Mouse (Mus musculus): ENCODE measurements around the gene Hyal1. TPM values are rescaled to one million over a fixed set of nuclear protein-coding genes. Genes with fewer than 3 reads are reported as not detected.

The Hyal1 gene
- polyA plus RNA-seq, 1 experiment: 3.7 TPM

DNA sequence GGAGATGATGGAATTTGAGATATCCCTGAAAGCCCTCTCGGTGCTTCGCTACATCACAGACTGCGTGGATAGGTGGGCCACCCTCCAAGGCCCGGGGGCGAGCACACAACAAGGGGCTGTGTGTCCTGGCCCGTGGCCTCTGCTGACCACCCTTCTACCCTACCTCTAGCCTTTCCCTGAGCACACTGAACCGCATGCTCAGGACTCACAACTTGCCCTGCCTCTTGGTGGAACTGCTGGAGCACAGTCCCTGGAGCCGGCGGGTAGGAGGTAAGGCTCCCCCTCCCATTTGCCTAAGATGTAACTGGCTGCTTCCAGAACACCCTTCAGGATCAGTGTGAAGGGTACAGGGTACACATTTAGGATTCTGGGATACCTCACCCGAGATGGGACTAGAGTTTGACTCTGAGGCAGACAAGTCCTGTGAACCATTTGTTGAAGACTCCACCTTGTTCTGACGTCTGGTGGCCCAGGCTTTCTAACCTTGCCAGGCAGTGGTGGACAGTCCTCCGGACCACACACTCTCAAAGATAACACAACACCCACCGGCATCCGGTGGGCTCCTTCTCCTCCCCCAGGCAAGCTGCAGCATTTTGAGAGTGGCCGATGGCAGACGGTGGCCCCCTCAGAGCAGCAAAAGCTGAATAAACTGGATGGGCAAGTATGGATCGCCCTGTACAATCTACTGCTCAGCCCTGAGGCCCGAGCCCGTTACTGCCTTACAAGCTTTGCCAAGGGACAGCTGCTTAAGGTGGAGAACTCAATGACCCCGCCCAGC, 27.2 kb upstream of the Hyal1 start:
- Histone ChIP-seq H3K27ac (ENCODE audit: insufficient read depth, low read length) (no peak overlapping the region), H3K4me3 (ENCODE audit: extremely low read depth, insufficient read depth, insufficient read length) (no peak overlapping the region), H3K27me3 (ENCODE audit: control insufficient read depth, insufficient read depth, low read length) (no peaks in the 10 kb centered on the region), H3K36me3 (ENCODE audit: control insufficient read depth, insufficient read depth, low read length) (peaks cover 3% of the 10 kb centered on the region; the same call in 1 of the 2 replicates), H3K4me1 (ENCODE audit: control insufficient read depth, insufficient read depth, insufficient read length) (peaks cover 33% of the 10 kb centered on the region)
- WGBS: 96% methylated on average over 20 of the region's 20 CpGs
- DNase-seq (ENCODE audit: low read depth in 1 of 2, low spot score in 2 of 2): no peak
- TF ChIP-seq CTCF (IDR thresholded peaks at IDR 0.05; ENCODE audit: extremely low read depth, insufficient read depth, insufficient read length, insufficient replicate concordance): no peak
- no peak for TF ChIP-seq POLR2A (IDR thresholded peaks at IDR 0.05; ENCODE audit: low read depth, low read length)

DNA sequence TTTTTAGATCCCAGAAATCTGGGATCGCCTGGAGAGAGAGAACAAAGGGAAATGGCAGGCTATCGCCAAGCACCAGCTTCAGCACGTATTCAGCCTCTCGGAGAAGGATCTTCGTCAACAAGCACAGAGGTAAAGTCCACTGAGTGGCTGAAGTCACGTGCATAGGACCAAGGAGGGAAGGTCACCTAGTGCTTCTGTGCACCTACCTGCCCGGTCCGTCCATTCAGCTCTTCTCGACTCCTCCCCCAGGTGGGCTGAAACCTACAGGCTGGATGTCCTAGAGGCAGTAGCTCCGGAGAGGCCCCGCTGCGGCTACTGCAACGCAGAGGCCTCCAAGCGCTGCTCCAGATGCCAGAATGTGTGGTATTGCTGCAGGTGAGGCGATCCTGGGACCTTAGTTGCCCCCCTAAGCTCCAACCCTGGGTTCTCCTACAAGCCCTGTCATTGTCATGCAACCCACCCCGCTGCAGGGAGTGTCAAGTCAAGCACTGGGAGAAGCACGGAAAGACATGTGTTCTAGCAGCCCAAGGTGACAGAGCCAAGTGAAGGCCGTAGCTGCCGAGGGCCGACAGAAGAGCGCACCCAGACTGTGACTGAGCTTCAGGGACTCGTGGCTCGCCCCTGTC, 26.1 kb upstream of the Hyal1 start:
- H3K4me3 ChIP-seq (ENCODE audit: extremely low read depth, insufficient read depth, insufficient read length): no peak overlapping the region
- H3K36me3 ChIP-seq (ENCODE audit: control insufficient read depth, insufficient read depth, low read length): no peaks in the 10 kb centered on the region
- no peak for DNase-seq (ENCODE audit: low read depth in 1 of 2, low spot score in 2 of 2)
- H3K27me3 ChIP-seq (ENCODE audit: control insufficient read depth, insufficient read depth, low read length): no peaks in the 10 kb centered on the region
- TF ChIP-seq CTCF (IDR thresholded peaks at IDR 0.05; ENCODE audit: extremely low read depth, insufficient read depth, insufficient read length, insufficient replicate concordance) (no peak), POLR2A (IDR thresholded peaks at IDR 0.05; ENCODE audit: low read depth, low read length) (no peak)
- 64% methylated on average over 23 of the region's 23 CpGs for WGBS
- H3K27ac ChIP-seq (ENCODE audit: insufficient read depth, low read length): peak overlapping the region; percentile 62
- peaks cover 33% of the 10 kb centered on the region for H3K4me1 ChIP-seq (ENCODE audit: control insufficient read depth, insufficient read depth, insufficient read length)

DNA sequence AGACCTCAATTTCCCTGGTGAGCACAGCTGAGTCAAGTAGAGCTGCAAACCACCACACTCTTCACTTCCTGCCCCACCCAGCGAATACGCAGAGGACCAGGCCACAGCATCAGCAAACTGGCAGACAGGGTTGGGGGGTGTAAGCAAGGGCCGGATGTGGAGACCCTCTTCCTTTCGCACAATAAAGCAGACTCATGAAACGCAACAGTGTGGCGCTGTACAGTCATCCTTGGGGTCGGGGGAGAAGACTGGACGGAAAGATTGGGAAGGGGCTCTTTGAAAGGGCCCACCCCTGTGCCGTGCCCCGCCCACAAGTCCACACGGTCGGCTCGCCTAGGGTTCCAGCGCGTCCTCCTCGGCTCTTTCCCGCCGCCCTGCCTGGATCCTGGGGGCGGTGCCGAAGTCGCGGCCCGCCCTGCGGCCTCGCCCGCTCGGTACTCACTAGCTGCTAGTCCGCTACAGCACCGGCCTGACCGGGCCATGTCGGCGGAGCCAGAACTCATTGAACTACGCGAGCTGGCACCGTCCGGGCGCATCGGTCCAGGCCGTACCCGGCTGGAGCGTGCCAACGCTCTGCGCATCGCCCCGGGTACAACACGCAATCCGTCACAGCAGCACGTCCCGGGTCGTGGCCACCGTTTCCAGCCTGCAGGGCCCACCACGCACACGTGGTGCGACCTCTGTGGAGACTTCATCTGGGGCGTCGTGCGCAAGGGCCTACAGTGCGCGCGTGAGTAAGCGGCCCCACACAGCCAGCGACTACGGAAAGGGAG, 25.4 kb upstream of the Hyal1 start, which contains the start of gene Rassf1:
TSS of gene Rassf1 (plus strand) at position 439 of the 773 bp plus-strand sequence.
- H3K4me1 ChIP-seq (ENCODE audit: control insufficient read depth, insufficient read depth, insufficient read length): peaks cover 36% of the 10 kb centered on the region
- H3K4me3 ChIP-seq (ENCODE audit: extremely low read depth, insufficient read depth, insufficient read length): peak within 1 kb of the TSS; percentile 58
- WGBS: 4% methylated on average over 63 of the region's 63 CpGs
- no peaks in the 10 kb centered on the region for H3K36me3 ChIP-seq (ENCODE audit: control insufficient read depth, insufficient read depth, low read length)
- no peaks in the 10 kb centered on the region for H3K27me3 ChIP-seq (ENCODE audit: control insufficient read depth, insufficient read depth, low read length)
- DNase-seq (ENCODE audit: low read depth in 1 of 2, low spot score in 2 of 2): peak; percentile 73 to 74
- TF ChIP-seq POLR2A (IDR thresholded peaks at IDR 0.05; ENCODE audit: low read depth, low read length) (no peak), CTCF (IDR thresholded peaks at IDR 0.05; ENCODE audit: extremely low read depth, insufficient read depth, insufficient read length, insufficient replicate concordance) (no peak)
- peak within 1 kb of the TSS; percentile 80 for H3K27ac ChIP-seq (ENCODE audit: insufficient read depth, low read length)

DNA sequence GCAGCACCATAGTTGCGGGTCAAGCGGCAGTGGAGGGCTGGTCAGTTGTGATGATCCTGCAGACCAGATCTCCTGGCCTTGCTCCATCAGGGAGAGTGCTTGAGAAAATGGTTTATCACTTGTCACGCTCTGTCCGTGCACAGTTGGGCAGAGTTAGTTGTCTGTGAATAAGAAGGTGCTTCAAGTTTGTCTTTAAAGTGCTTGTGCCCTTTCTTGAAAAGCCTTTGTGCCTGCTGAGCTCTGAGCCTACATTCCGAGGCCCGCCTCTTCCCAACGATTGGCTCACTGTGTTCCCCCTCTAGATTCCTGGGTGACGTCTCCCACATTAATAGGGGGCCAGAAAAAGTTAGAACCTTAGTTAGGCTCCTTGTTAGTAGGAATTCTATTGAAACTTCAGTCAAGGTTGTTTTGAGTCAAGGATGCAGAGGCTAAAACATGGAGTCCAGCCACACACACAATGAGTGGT, 24.8 kb upstream of the Hyal1 start:
- Histone ChIP-seq H3K27ac (ENCODE audit: insufficient read depth, low read length) (peak overlapping the region; percentile 80), H3K36me3 (ENCODE audit: control insufficient read depth, insufficient read depth, low read length) (no peaks in the 10 kb centered on the region), H3K27me3 (ENCODE audit: control insufficient read depth, insufficient read depth, low read length) (no peaks in the 10 kb centered on the region), H3K4me1 (ENCODE audit: control insufficient read depth, insufficient read depth, insufficient read length) (peaks cover 38% of the 10 kb centered on the region), H3K4me3 (ENCODE audit: extremely low read depth, insufficient read depth, insufficient read length) (peak overlapping the region; percentile 58; the same call in 1 of the 2 replicates)
- no peak for DNase-seq (ENCODE audit: low read depth in 1 of 2, low spot score in 2 of 2)
- WGBS: 53% methylated on average over 8 of the region's 8 CpGs
- TF ChIP-seq CTCF (IDR thresholded peaks at IDR 0.05; ENCODE audit: extremely low read depth, insufficient read depth, insufficient read length, insufficient replicate concordance): no peak
- TF ChIP-seq POLR2A (IDR thresholded peaks at IDR 0.05; ENCODE audit: low read depth, low read length): no peak

DNA sequence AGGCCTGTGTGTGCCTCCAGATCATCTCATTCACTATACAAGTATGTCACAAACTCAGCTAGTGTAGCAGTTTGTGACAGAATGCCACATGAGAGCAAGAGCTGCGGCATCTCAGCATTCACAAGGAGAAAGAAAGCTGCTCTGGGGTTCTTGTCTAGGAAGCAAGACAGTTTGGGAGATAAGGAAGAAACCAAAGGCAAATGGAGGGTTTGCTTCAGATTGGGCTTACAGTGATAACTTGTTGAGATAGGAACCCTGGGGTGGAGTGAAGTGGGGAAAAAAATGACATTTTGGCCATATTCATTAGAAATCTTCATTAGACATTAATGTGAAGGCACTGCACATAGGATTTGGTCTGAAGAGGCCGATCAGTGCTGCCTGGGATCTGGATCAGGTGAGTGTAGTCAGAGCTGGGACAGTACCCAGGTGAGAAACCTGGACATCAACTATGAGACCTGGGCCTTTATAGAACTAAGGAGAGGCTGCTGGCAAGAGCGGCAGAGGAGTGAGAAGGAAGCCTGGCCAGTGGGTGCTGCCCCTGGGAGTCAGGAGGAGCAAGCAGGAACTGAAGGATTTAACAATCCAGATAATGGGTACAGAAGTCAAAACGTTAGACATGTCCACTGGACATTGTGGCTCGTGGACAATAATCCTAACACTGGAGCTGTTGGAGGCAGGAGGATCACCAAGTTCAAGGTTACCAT, 23.9 kb upstream of the Hyal1 start:
- Histone ChIP-seq H3K27me3 (ENCODE audit: control insufficient read depth, insufficient read depth, low read length) (no peaks in the 10 kb centered on the region), H3K27ac (ENCODE audit: insufficient read depth, low read length) (no peak overlapping the region), H3K4me3 (ENCODE audit: extremely low read depth, insufficient read depth, insufficient read length) (no peak overlapping the region), H3K36me3 (ENCODE audit: control insufficient read depth, insufficient read depth, low read length) (peaks cover 8% of the 10 kb centered on the region), H3K4me1 (ENCODE audit: control insufficient read depth, insufficient read depth, insufficient read length) (peaks cover 31% of the 10 kb centered on the region)
- TF ChIP-seq CTCF (IDR thresholded peaks at IDR 0.05; ENCODE audit: extremely low read depth, insufficient read depth, insufficient read length, insufficient replicate concordance): no peak
- no peak for TF ChIP-seq POLR2A (IDR thresholded peaks at IDR 0.05; ENCODE audit: low read depth, low read length)
- WGBS: 83% methylated on average over 5 of the region's 5 CpGs
- no peak for DNase-seq (ENCODE audit: low read depth in 1 of 2, low spot score in 2 of 2)

Data from spleen, adult 2 months (tissue).